Mouse (Mus musculus) urinary bladder, postnatal 14 days (tissue): ENCODE measurements at regions not wholly inside any gene's neighbourhood (a gene's known extent, or its start where the extent isn't known, plus 50 kb on each side); places are given as distances from the start of the nearest gene placed in this dataset.

ENCODE experiments used
- DNase-seq: peaks from one replicate; pipeline ENCODE4 v3.0.0; 2021; ENCODE audit warnings: low spot score

DNA sequence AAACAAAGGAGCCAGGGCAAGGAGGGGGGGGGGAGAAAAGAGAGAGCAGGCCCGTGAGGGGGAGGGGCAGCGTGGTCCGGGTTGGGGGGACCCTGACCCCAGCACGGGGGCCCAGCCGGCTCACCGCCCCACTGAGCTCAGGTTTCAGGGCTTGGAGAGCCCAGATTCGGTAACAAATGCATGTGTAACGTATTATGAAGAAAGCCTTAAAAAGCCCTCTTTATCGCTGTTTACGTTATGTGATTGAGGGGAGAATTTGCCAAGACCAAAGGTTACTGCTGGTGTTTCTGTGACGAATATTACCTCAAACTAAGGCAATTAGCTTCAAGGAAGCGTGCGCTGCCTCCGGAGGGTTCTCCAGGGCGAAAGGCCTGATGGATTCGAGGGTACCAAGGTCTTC is 54.2 kb downstream of the Barx1 start:
- no peak for DNase-seq

DNA sequence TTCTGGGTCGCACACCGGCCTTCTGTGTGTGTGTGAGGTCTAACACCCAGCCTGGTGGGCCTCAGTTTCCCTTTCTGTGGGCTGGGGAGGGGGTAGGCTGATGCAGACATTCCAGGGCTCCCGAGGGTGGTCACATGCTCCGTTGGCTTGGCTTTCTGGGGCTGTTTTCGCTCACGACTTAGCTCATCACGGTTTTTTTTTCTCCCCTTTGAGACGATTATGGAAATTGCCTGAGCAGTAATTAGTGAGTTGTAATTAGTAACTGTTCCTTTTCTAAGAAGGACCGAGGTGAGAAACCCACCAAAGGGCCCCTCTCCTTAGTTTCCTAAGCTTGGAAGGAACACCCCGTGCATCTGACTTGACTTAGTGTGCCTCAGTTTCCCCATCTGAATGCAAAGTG is 54.7 kb downstream of the Barx1 start:
- no peak for DNase-seq

DNA sequence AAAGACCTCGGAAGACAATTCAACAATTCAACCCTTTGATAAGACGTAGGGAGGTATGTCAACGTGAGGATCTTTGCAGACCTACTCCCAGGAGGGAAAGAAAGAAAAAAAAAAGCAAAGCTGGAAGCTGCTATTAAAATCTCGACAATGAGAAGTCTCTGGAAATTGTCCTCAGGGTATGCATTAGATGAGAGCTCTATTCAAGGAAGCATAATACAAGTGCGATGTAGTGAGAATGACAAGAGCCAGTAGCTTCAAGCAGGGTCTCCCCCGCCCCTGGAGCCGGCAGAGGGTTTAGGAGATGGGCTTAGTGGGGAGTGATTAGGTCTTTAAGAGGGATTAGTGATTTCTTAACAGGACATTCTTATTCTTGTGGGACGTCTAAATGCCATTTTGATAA is 60.9 kb downstream of the Barx1 start:
- DNase-seq: no peak

DNA sequence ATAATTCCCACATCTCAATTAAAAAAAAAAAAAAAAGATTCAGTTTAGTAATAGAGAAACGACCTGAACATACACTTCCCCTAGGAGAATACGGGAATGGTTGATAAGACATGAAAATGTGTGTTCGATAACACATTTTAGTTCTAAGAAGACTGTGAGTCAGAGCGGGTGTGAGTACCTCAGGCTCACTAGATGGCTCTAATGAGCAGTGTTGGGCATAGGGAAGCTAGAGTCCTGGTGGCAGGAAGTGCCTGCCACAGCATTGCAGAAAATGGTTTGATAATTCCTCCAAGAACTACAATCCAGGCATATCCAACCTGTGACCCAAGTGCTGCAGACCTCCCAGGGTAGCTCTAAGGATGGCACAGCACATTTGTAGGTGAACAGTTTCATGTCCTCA is 63.6 kb downstream of the Barx1 start:
- no peak for DNase-seq

DNA sequence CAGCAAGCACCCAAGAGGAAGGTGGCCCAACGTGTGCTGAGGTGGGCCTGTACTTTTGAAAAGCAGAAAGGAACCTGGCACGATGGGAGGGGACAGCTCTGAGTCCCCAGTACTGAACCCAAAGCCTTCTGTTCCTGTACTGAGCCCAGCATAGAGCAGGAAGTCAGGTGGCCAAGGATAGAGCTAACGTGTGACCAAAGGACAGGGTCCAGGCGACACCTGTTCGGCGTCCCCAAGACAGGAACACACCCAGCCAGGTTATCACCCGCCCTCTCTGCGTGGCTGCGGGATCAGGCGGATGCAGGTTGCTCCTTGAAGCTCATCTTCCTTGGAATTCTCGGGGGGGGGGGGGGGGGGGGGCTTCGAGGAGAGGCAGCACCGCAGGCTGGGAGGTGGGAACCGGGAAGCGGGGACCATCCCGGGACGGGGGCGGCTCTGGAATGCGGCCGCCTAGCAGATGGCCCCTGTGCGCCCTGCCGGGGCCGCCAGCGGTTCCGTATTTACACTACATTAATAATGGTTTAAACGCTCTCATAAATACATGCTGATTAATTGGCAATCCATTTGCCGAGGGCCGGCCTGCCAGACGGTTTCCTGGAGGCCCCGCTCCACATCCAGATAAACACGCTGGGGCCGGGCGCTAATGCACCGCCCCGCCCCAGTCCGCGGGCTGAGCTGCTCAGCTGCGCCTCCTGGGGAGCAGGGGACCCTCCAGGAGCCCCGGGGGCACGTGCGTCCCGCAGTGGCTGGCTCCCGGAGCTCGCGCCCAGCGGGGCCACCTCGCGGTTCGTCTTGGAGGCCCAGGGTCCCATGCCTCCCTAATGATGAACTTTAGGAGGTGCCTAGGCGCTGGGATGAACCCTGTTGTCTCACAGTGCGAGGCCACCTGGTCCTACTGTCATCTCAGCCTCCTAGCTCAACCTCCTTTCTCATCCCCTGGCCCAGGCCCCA is 68.5 kb downstream of the Barx1 start:
- peak; percentile 20 for DNase-seq

DNA sequence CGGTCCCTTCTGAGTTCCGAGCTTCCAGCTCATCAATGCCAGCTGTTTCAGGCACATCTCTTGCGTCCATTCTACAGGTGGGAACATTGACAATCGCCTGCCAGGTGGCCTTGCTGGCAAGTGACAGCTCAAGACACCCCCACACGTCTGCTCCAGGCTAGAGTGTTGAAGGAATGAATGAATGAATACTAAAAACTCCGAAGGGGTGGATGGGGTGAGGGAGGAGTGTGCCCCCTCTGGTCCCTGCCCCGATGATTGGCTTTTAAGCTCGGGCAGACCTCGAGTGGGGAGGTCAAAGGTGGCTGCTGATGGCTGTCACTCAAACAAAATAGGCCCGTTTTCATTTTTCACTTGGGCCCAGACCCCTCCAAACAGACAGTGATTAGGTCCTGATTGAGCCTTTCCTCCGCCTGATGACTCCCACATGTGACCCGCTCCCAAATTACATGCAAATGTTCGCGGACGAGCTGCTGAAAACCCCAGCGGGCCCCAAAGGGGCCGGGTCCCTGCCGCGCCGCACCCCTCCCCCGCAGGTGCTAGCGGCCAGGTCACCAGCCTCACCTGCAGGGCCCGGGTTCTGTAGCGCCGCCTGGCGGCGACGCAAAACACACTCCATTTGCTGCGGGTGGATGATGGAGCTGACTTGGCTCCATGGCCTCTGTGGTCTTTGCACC is 69.5 kb downstream of the Barx1 start:
- DNase-seq: peak; percentile 34

DNA sequence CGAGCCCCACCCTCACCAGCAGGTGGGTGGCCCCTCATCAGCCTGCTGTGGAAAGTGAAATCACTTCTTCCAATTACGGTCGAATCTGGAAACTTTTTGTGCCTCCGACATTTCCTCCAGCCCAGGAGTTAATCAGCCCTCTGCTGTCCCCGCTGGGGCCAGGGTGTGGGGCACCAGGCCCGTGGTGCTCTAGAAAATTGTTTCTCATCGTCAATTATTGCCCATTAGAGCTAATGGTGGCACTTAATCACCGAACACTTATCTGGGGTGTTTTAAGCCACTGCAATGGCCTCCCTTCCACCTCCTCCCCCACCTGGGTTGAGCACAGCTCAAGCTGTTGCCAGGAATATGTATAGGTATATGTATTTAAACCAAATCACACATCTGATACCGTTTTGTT is 72.2 kb downstream of the Barx1 start:
- DNase-seq: no peak

DNA sequence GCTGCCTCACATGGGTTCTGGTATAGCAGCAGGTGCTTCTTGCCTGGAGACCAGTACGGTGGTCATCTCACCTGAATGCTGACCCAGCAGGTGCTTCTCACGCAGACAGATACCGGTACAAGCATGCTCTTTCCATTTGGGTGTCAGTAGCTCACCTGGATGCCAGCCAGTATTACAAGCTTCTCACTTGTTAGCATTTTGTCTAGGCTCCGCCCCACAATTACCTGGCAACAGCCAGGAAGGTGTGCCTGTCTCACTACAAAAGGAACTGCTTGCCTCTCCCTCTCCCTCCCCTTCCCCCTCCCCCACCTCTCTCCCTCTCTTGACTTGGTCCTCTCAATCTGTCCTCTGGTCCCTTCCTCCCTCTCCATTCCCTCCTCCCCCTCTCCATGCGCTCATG is 82.8 kb downstream of the Barx1 start:
- no peak for DNase-seq

DNA sequence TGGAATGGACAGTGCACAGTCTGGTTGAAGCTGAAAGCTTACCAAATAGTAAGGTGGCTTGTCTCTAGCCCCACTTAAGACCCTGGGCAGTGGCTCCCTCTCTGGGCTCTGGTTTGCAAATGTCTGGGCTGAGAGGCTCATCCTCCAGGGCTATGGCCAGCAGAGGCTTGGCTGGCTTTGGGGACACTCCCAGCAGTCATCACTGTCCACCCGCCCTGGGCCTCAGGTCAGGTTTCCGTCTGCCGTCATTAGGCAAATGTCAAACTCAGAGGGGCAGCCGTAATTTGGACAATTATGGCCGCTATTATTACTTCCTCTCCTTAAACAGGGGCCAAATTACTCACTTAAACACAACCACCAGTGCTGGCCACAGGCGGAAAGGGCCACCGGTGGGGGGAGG is 83.5 kb downstream of the Barx1 start:
- no peak for DNase-seq
